Mouse (Mus musculus): Measurements from ENCODE around the gene Rita1. TPM values are rescaled to one million over a fixed set of nuclear protein-coding genes. Genes with fewer than 3 reads are reported as not detected.

Gene Rita1
- 8.3 and 8.8 TPM in 2 replicates for polyA plus RNA-seq (2014; fragmentation: Nextera tagmentation; extraction: Ambion mirVana)

DNA sequence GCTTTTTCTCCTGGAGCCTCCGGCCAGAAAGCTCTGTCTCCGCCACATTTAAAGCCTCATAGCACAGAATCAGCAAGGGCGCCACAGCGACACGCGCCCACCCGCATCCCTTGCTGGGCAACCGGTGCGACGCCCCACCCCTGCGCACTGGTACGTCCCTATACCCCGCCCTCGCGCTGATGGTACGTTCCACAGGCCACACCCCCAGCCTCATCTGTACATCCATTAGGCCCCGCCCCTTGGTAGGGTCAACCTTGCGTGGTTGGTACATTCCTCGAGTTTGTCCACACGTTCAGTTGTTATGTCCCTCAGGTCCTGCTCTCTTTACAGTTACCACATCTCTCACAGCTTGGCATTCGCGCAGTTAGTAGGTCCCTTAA lies at the start of gene Rita1, which contains the start of gene Ddx54:
Gene Rita1 (minus strand): TSS at position 148 of the 380 bp plus-strand sequence.
Gene Ddx54 (plus strand): TSS at position 298 of the 380 bp plus-strand sequence.
- Histone ChIP-seq H3K4me1 (ENCODE audit: control insufficient read depth, insufficient read depth, low read length) (peaks cover 3% of the 10 kb centered on the region), H3K27ac (replicated peaks; ENCODE audit: low read depth, low read length) (peak within 1 kb of the TSS; percentile 1; the same call in 1 of the 2 replicates), H3K4me2 (ENCODE audit: low read depth, low read length) (peak within 1 kb of the TSS; percentile 79), H3K27me3 (ENCODE audit: control insufficient read depth, insufficient read depth, low read length) (no peaks in the 10 kb centered on the region), H3K4me3 (ENCODE audit: low read depth, low read length) (peak within 1 kb of the TSS; percentile 75), H3K9me3 (replicated peaks; ENCODE audit: control insufficient read depth, low read length) (no peaks in the 10 kb centered on the region), H3K36me3 (replicated peaks; ENCODE audit: control insufficient read depth, insufficient read depth, low read depth, low read length) (no peaks in the 10 kb centered on the region; the same call in none of the 2 replicates), H3K9ac (replicated peaks; ENCODE audit: low read length) (peak within 1 kb of the TSS; percentile 67)
- DNase-seq (ENCODE audit: low spot score) (peak; percentile 96), ATAC-seq (replicated peaks; ENCODE audit: insufficient number of reproducible peaks, low FRiP score, low TSS enrichment, low read depth) (peak; percentile 76)
- under 1% methylated on average over 22 of the region's 22 CpGs for WGBS

DNA sequence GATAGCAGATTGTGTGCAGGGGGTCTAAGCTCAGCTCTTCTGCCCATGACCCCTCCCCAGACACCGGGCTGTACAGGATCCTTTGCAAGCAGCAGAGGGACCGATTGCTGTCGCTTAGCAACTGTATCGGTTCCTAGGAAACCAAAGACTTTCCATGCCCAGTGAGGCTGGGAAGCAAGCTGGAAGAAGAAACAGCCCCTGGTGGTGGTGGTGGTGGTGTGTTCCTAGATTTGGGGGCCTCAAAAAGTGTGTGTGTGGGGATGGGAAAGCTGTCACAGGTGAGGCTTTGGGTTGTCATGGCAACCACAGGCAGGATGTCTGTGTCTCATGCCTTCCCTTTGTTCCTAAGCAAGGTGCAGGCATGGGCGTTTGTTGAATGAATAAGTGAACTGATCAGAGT lies 48.4 kb upstream of the Rita1 start:
- Histone ChIP-seq H3K27me3 (ENCODE audit: control insufficient read depth, insufficient read depth, low read length) (no peaks in the 10 kb centered on the region), H3K9ac (replicated peaks; ENCODE audit: low read length) (no peak overlapping the region), H3K36me3 (replicated peaks; ENCODE audit: control insufficient read depth, insufficient read depth, low read depth, low read length) (no peaks in the 10 kb centered on the region), H3K4me2 (ENCODE audit: low read depth, low read length) (no peak overlapping the region), H3K4me1 (ENCODE audit: control insufficient read depth, insufficient read depth, low read length) (no peaks in the 10 kb centered on the region), H3K4me3 (ENCODE audit: low read depth, low read length) (no peak overlapping the region), H3K27ac (replicated peaks; ENCODE audit: low read depth, low read length) (no peak overlapping the region), H3K9me3 (replicated peaks; ENCODE audit: control insufficient read depth, low read length) (no peaks in the 10 kb centered on the region)
- ATAC-seq (replicated peaks; ENCODE audit: insufficient number of reproducible peaks, low FRiP score, low TSS enrichment, low read depth), result no peak
- 58% methylated on average over 5 of the region's 5 CpGs for WGBS
- DNase-seq (ENCODE audit: low spot score), result no peak

- no peak overlapping the region for H3K9ac ChIP-seq (replicated peaks; ENCODE audit: low read length)
- no peak overlapping the region for H3K4me2 ChIP-seq (ENCODE audit: low read depth, low read length)
- H3K27me3 ChIP-seq (ENCODE audit: control insufficient read depth, insufficient read depth, low read length), result no peaks in the 10 kb centered on the region
- no peak overlapping the region for H3K4me3 ChIP-seq (ENCODE audit: low read depth, low read length)
- ATAC-seq (replicated peaks; ENCODE audit: insufficient number of reproducible peaks, low FRiP score, low TSS enrichment, low read depth) (no peak), DNase-seq (ENCODE audit: low spot score) (no peak)
- no peak overlapping the region for H3K27ac ChIP-seq (replicated peaks; ENCODE audit: low read depth, low read length)
- WGBS, result 85% methylated on average over 12 of the region's 12 CpGs
- H3K9me3 ChIP-seq (replicated peaks; ENCODE audit: control insufficient read depth, low read length), result no peaks in the 10 kb centered on the region
- no peaks in the 10 kb centered on the region for H3K36me3 ChIP-seq (replicated peaks; ENCODE audit: control insufficient read depth, insufficient read depth, low read depth, low read length)
- no peaks in the 10 kb centered on the region for H3K4me1 ChIP-seq (ENCODE audit: control insufficient read depth, insufficient read depth, low read length)
Measured at GRCm38 (mm10) chr5:120656281-120656751, 43.9 kb upstream of the Rita1 start.

DNA sequence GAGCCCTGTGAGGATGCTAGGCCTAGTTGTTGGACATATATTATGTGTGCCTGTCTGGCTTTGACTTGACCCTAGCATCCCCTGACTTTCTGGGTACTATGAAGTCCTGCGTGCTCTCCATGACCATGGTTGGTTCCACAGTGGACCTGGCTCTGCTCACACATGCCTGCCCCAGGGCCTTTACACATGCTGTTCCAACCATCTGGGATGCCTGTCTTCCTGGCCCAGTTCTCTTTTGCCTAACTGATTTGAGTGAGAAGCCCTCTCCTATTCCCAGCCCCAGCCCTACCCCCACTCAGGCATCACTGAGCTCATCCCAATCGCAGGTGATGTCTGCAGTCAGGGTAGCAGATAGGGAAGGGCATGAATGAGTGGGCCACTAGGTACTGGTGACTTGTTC lies 41.5 kb upstream of the Rita1 start:
- no peak for DNase-seq (ENCODE audit: low spot score)
- H3K36me3 ChIP-seq (replicated peaks; ENCODE audit: control insufficient read depth, insufficient read depth, low read depth, low read length), result no peaks in the 10 kb centered on the region
- no peak overlapping the region for H3K27ac ChIP-seq (replicated peaks; ENCODE audit: low read depth, low read length)
- peaks cover 15% of the 10 kb centered on the region for H3K27me3 ChIP-seq (ENCODE audit: control insufficient read depth, insufficient read depth, low read length)
- no peaks in the 10 kb centered on the region for H3K9me3 ChIP-seq (replicated peaks; ENCODE audit: control insufficient read depth, low read length)
- H3K4me1 ChIP-seq (ENCODE audit: control insufficient read depth, insufficient read depth, low read length), result peaks cover 2% of the 10 kb centered on the region; the same call in 1 of the 2 replicates
- H3K9ac ChIP-seq (replicated peaks; ENCODE audit: low read length), result no peak overlapping the region
- no peak for ATAC-seq (replicated peaks; ENCODE audit: insufficient number of reproducible peaks, low FRiP score, low TSS enrichment, low read depth)
- H3K4me2 ChIP-seq (ENCODE audit: low read depth, low read length), result no peak overlapping the region
- no peak overlapping the region for H3K4me3 ChIP-seq (ENCODE audit: low read depth, low read length)
- 91% methylated on average over 2 of the region's 2 CpGs for WGBS

DNA sequence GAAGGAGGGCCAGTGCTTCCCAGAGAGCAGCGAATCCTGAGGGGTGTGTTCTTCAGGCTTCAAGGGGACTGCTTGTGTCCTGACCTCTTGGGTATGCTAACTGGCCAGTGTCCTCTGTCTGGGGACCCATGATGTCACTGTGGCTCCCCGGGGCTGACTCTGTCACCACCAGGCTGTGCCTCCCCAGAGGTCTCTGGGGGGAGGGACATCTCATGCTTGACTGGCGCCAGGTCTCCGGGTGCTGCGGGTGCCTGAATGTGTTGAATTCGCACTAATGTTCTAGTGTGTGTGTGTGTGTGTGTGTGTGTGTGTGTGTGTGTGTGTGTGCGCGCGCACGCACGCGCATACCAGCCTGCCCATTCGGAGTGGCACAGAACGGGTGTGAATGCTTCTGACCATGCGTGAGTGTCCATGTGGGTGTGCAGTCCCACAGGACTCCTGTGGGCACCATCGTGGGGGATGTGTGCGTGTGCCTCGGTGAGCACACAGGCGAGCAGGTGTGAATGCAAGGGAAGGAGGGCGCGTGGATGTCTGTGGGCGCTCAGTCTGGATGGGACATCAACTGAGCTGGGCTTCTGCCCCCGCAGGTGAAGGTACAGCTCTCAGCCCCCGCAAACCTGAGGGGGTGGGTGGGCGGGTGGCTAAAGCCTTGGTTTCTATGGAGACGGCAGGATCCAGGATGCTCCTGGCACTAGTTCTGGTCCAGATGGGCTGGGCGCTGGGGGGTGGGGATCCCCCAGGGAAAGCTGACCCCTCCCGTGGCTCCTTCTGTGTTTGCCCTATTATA lies 40.7 kb upstream of the Rita1 start:
- DNase-seq (ENCODE audit: low spot score), result no peak
- Histone ChIP-seq H3K27me3 (ENCODE audit: control insufficient read depth, insufficient read depth, low read length) (peaks cover 20% of the 10 kb centered on the region), H3K9ac (replicated peaks; ENCODE audit: low read length) (no peak overlapping the region), H3K27ac (replicated peaks; ENCODE audit: low read depth, low read length) (no peak overlapping the region), H3K4me2 (ENCODE audit: low read depth, low read length) (no peak overlapping the region), H3K36me3 (replicated peaks; ENCODE audit: control insufficient read depth, insufficient read depth, low read depth, low read length) (no peaks in the 10 kb centered on the region), H3K4me3 (ENCODE audit: low read depth, low read length) (no peak overlapping the region), H3K9me3 (replicated peaks; ENCODE audit: control insufficient read depth, low read length) (no peaks in the 10 kb centered on the region), H3K4me1 (ENCODE audit: control insufficient read depth, insufficient read depth, low read length) (peaks cover 6% of the 10 kb centered on the region)
- no peak for ATAC-seq (replicated peaks; ENCODE audit: insufficient number of reproducible peaks, low FRiP score, low TSS enrichment, low read depth)
- WGBS, result 79% methylated on average over 28 of the region's 28 CpGs

DNA sequence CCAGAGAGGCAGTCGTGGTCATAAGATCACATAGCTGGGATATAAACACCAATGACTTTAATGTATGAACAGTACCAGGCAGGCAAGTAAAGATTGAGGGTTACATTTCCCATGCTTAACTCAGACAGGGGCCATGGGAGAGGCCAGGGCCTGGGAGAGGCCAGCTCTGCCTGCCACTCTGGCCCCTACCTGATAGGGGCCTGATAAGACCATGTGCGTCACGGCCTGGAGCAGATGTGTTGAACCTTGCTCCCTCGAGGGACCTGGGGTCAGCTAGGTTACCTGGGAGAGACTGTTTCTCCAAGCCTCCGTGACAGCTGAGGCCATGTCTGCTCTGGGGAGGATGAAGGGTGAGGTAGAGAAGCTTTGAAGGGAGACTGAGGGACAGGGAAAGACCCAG lies 38.8 kb upstream of the Rita1 start:
- ATAC-seq (replicated peaks; ENCODE audit: insufficient number of reproducible peaks, low FRiP score, low TSS enrichment, low read depth) (no peak), DNase-seq (ENCODE audit: low spot score) (no peak)
- no peak overlapping the region for H3K9ac ChIP-seq (replicated peaks; ENCODE audit: low read length)
- peaks cover 23% of the 10 kb centered on the region for H3K27me3 ChIP-seq (ENCODE audit: control insufficient read depth, insufficient read depth, low read length)
- H3K9me3 ChIP-seq (replicated peaks; ENCODE audit: control insufficient read depth, low read length), result no peaks in the 10 kb centered on the region
- no peak overlapping the region for H3K4me3 ChIP-seq (ENCODE audit: low read depth, low read length)
- peaks cover 6% of the 10 kb centered on the region for H3K4me1 ChIP-seq (ENCODE audit: control insufficient read depth, insufficient read depth, low read length)
- 67% methylated on average over 5 of the region's 5 CpGs for WGBS
- no peak overlapping the region for H3K4me2 ChIP-seq (ENCODE audit: low read depth, low read length)
- no peaks in the 10 kb centered on the region for H3K36me3 ChIP-seq (replicated peaks; ENCODE audit: control insufficient read depth, insufficient read depth, low read depth, low read length)
- no peak overlapping the region for H3K27ac ChIP-seq (replicated peaks; ENCODE audit: low read depth, low read length)

- H3K4me3 ChIP-seq (ENCODE audit: low read depth, low read length), result no peak overlapping the region
- no peaks in the 10 kb centered on the region for H3K36me3 ChIP-seq (replicated peaks; ENCODE audit: control insufficient read depth, insufficient read depth, low read depth, low read length)
- H3K27ac ChIP-seq (replicated peaks; ENCODE audit: low read depth, low read length), result no peak overlapping the region
- H3K27me3 ChIP-seq (ENCODE audit: control insufficient read depth, insufficient read depth, low read length), result peaks cover 23% of the 10 kb centered on the region
- DNase-seq (ENCODE audit: low spot score) (no peak), ATAC-seq (replicated peaks; ENCODE audit: insufficient number of reproducible peaks, low FRiP score, low TSS enrichment, low read depth) (no peak)
- H3K9ac ChIP-seq (replicated peaks; ENCODE audit: low read length), result no peak overlapping the region
- no peaks in the 10 kb centered on the region for H3K9me3 ChIP-seq (replicated peaks; ENCODE audit: control insufficient read depth, low read length)
- H3K4me1 ChIP-seq (ENCODE audit: control insufficient read depth, insufficient read depth, low read length), result peaks cover 6% of the 10 kb centered on the region
- 19% methylated on average over 13 of the region's 13 CpGs for WGBS
- H3K4me2 ChIP-seq (ENCODE audit: low read depth, low read length), result no peak overlapping the region
Measured at GRCm38 (mm10) chr5:120649938-120650337, 37.5 kb upstream of the Rita1 start.

DNA sequence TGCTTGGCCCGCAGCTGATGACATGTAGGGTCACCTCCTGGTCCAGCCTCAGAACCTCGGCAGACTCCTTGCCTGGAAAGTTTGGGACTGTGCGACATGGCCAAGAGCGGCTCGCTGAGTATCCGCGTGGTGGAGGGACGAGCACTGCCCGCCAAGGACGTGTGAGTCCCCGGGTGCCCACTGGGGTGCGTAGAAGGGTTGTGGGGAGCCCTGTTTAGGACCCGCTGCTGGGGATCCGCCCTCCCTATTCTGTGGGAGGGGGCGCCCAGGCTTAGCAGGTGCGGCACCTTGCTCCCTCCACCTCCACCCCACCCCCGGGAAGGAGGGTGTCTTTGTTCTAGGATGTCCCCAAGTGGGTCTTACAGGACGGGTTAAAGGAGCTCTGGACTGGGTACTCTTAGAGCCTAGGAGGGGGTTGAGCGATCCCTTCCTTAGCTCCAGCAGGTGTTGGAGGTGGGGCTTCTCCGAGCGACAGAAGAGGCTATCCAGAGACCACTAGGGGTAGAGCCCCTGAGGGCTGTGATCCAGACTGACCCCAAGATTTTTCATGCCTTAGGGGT lies 37.1 kb upstream of the Rita1 start:
- ATAC-seq (replicated peaks; ENCODE audit: insufficient number of reproducible peaks, low FRiP score, low TSS enrichment, low read depth) (0 out of 2 replicates have a peak, but pooled peaks have one; percentile 11), DNase-seq (ENCODE audit: low spot score) (peak; percentile 13)
- Histone ChIP-seq H3K4me2 (ENCODE audit: low read depth, low read length) (peak overlapping the region; percentile 32), H3K36me3 (replicated peaks; ENCODE audit: control insufficient read depth, insufficient read depth, low read depth, low read length) (no peaks in the 10 kb centered on the region), H3K4me3 (ENCODE audit: low read depth, low read length) (no peak overlapping the region), H3K4me1 (ENCODE audit: control insufficient read depth, insufficient read depth, low read length) (peaks cover 6% of the 10 kb centered on the region), H3K9me3 (replicated peaks; ENCODE audit: control insufficient read depth, low read length) (no peaks in the 10 kb centered on the region), H3K27me3 (ENCODE audit: control insufficient read depth, insufficient read depth, low read length) (peaks cover 23% of the 10 kb centered on the region), H3K27ac (replicated peaks; ENCODE audit: low read depth, low read length) (no peak overlapping the region), H3K9ac (replicated peaks; ENCODE audit: low read length) (no peak overlapping the region)
- WGBS, result 4% methylated on average over 21 of the region's 21 CpGs
